Mouse (Mus musculus) olfactory bulb, adult 2 months (tissue): ENCODE measurements at regions not wholly inside any gene's neighbourhood (a gene's known extent, or its start where the extent isn't known, plus 50 kb on each side); places are given as distances from the start of the nearest gene placed in this dataset.

Source experiments
- CTCF ChIP-seq: fragments of 200-500 bp; IDR thresholded peaks from 2 replicates; pipeline ENCODE4 v1.5.1; 2012; ENCODE audit warnings: low read depth, mild to moderate bottlenecking, low read length, moderate library complexity; ENCODE audit not compliant: insufficient read depth
- POLR2A ChIP-seq: fragments of 200-500 bp; IDR thresholded peaks from 2 replicates; pipeline ENCODE4 v1.6.1; 2012; ENCODE audit warnings: mild to moderate bottlenecking, low read depth, low read length, moderate library complexity; ENCODE audit not compliant: insufficient read depth

DNA sequence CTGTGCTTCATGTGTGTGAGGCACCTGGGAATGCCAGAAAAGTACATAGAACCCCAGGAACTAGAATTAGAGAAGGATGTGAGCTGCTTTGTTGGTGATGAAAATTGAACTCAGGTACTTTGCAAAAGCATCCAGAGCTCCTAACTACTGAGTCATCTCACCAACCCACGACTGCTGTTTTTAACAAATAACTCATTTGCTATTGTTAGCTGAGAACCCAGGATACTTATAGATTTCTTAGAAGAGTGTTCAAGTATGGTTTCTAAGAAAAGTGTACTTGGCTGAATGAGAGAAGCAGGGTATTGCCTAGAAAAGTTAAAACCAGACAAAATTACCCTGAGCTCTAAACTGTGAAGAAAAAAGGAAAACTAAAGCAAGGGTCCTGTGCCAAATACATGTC, 335.8 kb downstream of the Tm4sf1 start:
- TF ChIP-seq CTCF (no peak), POLR2A (no peak)
